Mouse (Mus musculus): Measurements from ENCODE around the gene Sbk1.
A peak's percentile ranks its signal among the peaks of the same experiment; 100 is the strongest.

Gene Sbk1

GRCm38 (mm10) chr7:126271712-126272683, at the start of gene Sbk1:
Gene Sbk1 (plus strand): TSS chr7:126272619.
- peak; percentile 96 for DNase-seq

GRCm38 (mm10) chr7:126222753-126223152, 49.7 kb upstream of the Sbk1 start:
- no peak for DNase-seq

- no peak for DNase-seq
These were observed 46.3 kb upstream of the Sbk1 start for GRCm38 (mm10) chr7:126226136-126226535.

GRCm38 (mm10) chr7:126230357-126231148, 41.9 kb upstream of the Sbk1 start:
- no peak for DNase-seq

GRCm38 (mm10) chr7:126232345-126233071, 39.9 kb upstream of the Sbk1 start:
- DNase-seq: no peak

GRCm38 (mm10) chr7:126234611-126235010, 37.8 kb upstream of the Sbk1 start:
- DNase-seq: no peak

- no peak for DNase-seq
These were observed 36.2 kb upstream of the Sbk1 start for GRCm38 (mm10) chr7:126236083-126236793.

GRCm38 (mm10) chr7:126236794-126237192, 35.6 kb upstream of the Sbk1 start:
- DNase-seq: no peak

- no peak for DNase-seq
These were observed 31.5 kb upstream of the Sbk1 start for GRCm38 (mm10) chr7:126240814-126241360.

- no peak for DNase-seq
These were observed 28.2 kb upstream of the Sbk1 start for GRCm38 (mm10) chr7:126244168-126244750.

- peak; percentile 52 for DNase-seq
These were observed 24.3 kb upstream of the Sbk1 start for GRCm38 (mm10) chr7:126248088-126248487.

GRCm38 (mm10) chr7:126248641-126249141, 23.7 kb upstream of the Sbk1 start:
- DNase-seq: no peak

GRCm38 (mm10) chr7:126249146-126249545, 23.3 kb upstream of the Sbk1 start:
- no peak for DNase-seq

- DNase-seq: no peak
These were observed 22.4 kb upstream of the Sbk1 start for GRCm38 (mm10) chr7:126249986-126250385.

GRCm38 (mm10) chr7:126250481-126250880, 21.9 kb upstream of the Sbk1 start:
- no peak for DNase-seq

GRCm38 (mm10) chr7:126251698-126252097, 20.7 kb upstream of the Sbk1 start:
- DNase-seq: no peak

GRCm38 (mm10) chr7:126252230-126252629, 20.2 kb upstream of the Sbk1 start:
- no peak for DNase-seq

- DNase-seq: peak; percentile 84
These were observed 11.9 kb upstream of the Sbk1 start for GRCm38 (mm10) chr7:126260280-126261210.

- DNase-seq: no peak
These were observed 10.6 kb upstream of the Sbk1 start for GRCm38 (mm10) chr7:126261823-126262222.

GRCm38 (mm10) chr7:126263964-126264363, 8.5 kb upstream of the Sbk1 start:
- no peak for DNase-seq

Measured in embryo, embryonic 11 days (tissue).